Mouse (Mus musculus) kidney, adult 2 months (tissue): ENCODE data around the gene Grin3b. TPM values are rescaled to one million over a fixed set of nuclear protein-coding genes. Genes with fewer than 3 reads are reported as not detected.

ENCODE experiments used
- DNase-seq: peaks from one replicate; pipeline ENCODE4 v3.0.0; 2021
- H3K27ac ChIP-seq: fragments of 200-500 bp; 2 replicates; pipeline ENCODE4 v1.5.1; 2012; ENCODE audit warnings: low read depth, low read length, control low read depth, inconsistent platforms; ENCODE audit not compliant: insufficient read depth
- H3K27me3 ChIP-seq: fragments of 200-500 bp; replicated peaks from 2 replicates; pipeline ENCODE4 v1.6.1; 2012; ENCODE audit warnings: mild to moderate bottlenecking, moderate library complexity, low read length, inconsistent platforms; ENCODE audit not compliant: control insufficient read depth, insufficient read depth
- H3K36me3 ChIP-seq: fragments of 200-500 bp; 2 replicates; pipeline ENCODE4 v1.6.1; 2012; ENCODE audit warnings: mild to moderate bottlenecking, moderate library complexity, low read length, inconsistent platforms; ENCODE audit not compliant: control insufficient read depth, insufficient read depth
- H3K4me1 ChIP-seq: fragments of 200-500 bp; 2 replicates; pipeline ENCODE4 v1.6.1; 2011; ENCODE audit warnings: low read length; ENCODE audit not compliant: control insufficient read depth, insufficient read depth
- H3K4me3 ChIP-seq: fragments of 200-500 bp; 2 replicates; pipeline ENCODE4 v1.5.1; 2011; ENCODE audit warnings: mild to moderate bottlenecking, low read depth, low read length, control low read depth; ENCODE audit not compliant: insufficient read depth
- CTCF ChIP-seq: fragments of 200-500 bp; conservative IDR thresholded peaks from 2 replicates; pipeline ENCODE4 v1.5.1; 2011; ENCODE audit warnings: low read depth, mild to moderate bottlenecking, control low read depth, low read length, moderate library complexity, mixed read lengths; ENCODE audit not compliant: insufficient read depth, insufficient read length
- POLR2A ChIP-seq: fragments of 200-500 bp; IDR thresholded peaks from one replicate; pipeline ENCODE4 v1.6.1; 2011; ENCODE audit warnings: low read depth, low read length, control low read depth
- WGBS: fragments of 180-500 bp; shearing (Covaris S2); methylation state at CpG from one replicate; pipeline ENCODE4 v1.1.7; 2018; 5-methylcytosine and 5-hydroxymethylcytosine counted together
- polyA plus RNA-seq: library from polyadenylated mRNA; depleted of rRNA; stranded (reverse); fragments of >200 nt; gene quantifications from 2 replicates; pipeline ENCODE4 v1.2.3, GENCODE M21; 2012

Gene Grin3b
- polyA plus RNA-seq, 1 experiment: 1.6 TPM

DNA sequence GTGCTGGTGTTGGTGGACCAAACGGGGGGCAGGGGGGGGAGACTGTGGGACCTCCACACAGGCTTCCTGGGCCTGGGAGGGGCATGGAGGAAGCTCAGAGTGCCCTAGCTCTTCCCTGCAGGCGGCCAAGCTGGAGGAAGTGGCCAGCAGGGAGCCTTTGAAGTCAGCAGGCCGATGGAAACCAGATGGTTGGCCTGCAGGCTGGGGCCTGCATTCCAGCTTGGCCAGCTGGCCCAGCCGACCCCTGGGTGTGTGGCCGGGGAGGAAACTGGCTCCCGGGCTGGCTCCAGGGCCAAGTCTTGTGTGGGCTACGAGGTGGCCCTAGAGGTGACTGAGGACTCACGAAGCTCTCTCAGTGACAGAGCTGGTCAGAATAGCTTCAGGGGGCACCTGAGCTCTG is 37.8 kb upstream of the Grin3b start:
- 25% methylated on average over 8 of the region's 8 CpGs for WGBS
- Histone ChIP-seq H3K27me3 (no peaks in the 10 kb centered on the region), H3K4me1 (peaks cover 40% of the 10 kb centered on the region), H3K27ac (no peak overlapping the region), H3K36me3 (no peaks in the 10 kb centered on the region), H3K4me3 (no peak overlapping the region)
- peak; percentile 73 for DNase-seq
- TF ChIP-seq POLR2A (no peak), CTCF (no peak)

DNA sequence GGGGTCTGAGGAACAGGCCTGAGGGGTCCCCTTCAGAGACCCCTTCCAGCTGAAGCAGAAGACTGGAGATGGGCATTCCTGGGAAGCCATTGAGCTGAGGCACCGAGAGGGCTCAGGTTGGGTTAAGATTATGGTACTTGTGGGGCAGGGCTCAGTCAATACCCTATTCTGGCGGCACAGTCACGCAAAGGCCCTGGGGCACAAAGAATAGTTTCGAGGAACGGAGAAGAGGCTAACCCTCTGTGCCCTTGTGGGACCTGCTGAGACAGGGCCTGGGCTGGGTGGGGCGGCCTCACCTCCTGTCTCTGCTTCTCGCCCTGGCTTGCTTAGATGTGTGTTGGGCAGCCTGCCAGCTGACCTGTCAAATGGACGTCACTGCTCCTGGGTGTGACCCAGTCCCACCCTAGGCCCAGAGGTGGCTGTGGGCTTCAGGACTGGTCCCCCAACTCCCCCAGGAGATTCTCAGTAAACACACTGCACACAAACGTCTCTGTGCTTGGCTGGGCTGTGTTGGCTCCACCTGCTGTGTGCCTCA is 37.3 kb upstream of the Grin3b start:
- Histone ChIP-seq H3K4me1 (peaks cover 44% of the 10 kb centered on the region), H3K27ac (no peak overlapping the region), H3K27me3 (no peaks in the 10 kb centered on the region), H3K4me3 (no peak overlapping the region), H3K36me3 (no peaks in the 10 kb centered on the region)
- TF ChIP-seq POLR2A: no peak
- no peak for TF ChIP-seq CTCF
- peak; percentile 46 for DNase-seq
- WGBS: 51% methylated on average over 9 of the region's 9 CpGs

DNA sequence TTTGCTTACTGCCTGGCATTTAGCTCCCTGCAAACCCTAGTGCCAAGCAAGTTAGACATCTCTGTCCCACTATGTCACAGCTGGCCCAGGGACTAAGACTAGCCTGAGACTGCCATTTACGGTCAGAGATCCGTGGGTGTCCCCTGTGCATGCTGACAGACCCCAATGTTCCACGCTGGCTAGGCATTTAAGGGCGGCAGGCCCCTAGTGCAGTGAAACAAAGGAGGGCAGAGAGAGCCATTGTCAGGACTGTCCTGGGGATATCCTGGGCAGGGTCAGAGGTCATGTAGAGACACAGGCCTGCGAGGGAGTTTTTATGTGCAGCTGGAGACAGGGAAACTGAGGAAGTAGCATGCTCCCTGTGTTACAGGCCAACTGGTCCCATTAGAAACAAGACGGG is 36.7 kb upstream of the Grin3b start:
- H3K36me3 ChIP-seq: no peaks in the 10 kb centered on the region
- H3K27ac ChIP-seq: peak overlapping the region; percentile 18; the same call in 1 of the 2 replicates
- peaks cover 46% of the 10 kb centered on the region for H3K4me1 ChIP-seq
- no peak overlapping the region for H3K4me3 ChIP-seq
- WGBS: 47% methylated on average over 6 of the region's 6 CpGs
- no peak for DNase-seq
- no peaks in the 10 kb centered on the region for H3K27me3 ChIP-seq
- TF ChIP-seq POLR2A (no peak), CTCF (no peak)

DNA sequence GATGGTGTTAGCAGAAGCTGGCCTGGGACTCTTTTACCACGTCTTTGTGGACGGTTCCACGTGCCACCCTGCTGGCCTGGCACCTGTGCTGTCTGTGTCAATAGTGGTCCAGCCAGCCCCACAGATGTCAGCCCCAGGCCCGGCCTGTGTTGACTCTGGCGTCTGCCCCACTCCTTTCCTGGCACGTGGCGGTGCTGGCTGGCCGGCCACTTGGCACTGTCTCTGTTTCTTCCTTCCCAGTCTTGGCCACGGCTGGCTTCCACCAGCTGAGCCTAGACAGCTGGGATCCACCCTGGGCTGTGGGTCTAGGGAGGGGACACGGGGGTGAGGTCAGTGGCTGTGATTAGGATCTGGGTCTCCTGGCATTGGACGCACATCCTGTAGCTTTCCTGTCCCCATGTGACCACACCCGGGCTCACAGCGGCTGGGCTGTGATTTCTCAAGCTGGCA is 36.2 kb upstream of the Grin3b start:
- peak overlapping the region; percentile 18; the same call in 1 of the 2 replicates for H3K27ac ChIP-seq
- 14% methylated on average over 13 of the region's 13 CpGs for WGBS
- DNase-seq: peak; percentile 96
- H3K4me3 ChIP-seq: no peak overlapping the region
- TF ChIP-seq CTCF (no peak), POLR2A (no peak)
- no peaks in the 10 kb centered on the region for H3K27me3 ChIP-seq
- H3K4me1 ChIP-seq: peaks cover 51% of the 10 kb centered on the region
- H3K36me3 ChIP-seq: no peaks in the 10 kb centered on the region

DNA sequence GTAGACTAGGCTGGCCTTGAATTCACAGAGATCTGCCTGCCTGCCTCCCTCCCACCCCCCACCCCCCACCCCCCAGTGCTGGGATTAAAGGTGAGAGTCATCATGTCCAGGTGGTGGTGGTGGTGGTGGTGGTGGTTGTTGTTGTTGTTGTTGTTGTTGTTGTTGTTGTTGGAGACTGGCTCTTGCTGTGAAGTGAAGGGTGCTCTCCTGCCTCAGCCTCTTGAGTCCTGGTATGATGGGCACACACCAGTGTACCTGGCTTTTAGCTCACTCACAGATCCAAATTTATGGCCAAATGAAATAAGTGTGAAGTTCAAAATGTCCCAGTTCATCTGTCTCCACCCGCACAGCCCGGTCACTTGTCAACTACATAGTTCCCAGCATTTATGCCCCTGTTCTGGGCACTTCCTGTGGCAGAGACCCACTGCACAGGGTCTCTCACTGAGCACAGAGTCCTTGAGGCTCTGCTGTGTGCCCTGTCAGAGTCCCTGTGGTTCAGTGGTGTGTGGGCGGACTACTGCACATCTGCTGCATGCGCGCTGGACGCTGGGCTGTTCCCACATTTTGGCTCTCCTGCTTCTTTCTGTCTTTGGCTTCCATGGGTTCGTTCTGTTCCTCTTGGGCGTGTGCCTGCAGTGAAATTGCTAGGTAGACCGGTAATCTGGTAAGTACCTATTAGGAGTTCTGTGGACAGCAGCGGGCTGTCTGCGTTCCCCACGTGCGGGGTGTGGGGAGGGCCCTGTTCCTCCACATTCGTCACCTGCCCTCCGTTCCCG is 35.5 kb upstream of the Grin3b start:
- no peaks in the 10 kb centered on the region for H3K27me3 ChIP-seq
- WGBS: 81% methylated on average over 16 of the region's 16 CpGs
- DNase-seq: no peak

DNA sequence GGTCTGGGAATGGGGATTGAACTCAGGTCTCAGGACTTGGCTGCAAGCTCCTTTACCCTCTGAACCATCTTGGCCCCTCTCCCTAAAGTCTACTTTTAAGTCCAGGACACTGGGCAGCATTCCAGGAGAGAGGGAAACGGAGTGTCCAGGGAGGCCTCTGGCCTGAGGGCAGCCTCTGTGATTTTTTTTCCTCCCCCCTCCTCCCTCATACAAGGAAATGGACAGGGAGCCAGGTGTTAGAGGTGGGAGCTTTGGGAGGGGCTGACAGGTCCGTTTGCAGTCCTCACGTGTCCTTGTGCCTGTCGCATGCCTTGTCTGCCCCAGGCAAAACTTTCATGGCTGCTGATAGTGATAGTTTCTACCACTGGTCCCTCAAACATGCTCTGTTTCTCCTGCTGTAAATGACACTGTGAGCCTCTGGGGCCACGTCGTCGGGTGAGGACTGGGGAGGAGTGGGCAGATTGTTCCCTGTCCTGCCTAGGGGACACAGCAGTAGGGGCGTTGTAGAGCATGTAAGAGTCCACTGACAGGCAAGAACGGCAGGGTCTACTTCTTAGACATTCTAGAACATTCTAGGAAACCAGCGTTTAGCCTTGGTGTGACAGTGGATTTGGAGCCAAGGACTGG is 34.1 kb upstream of the Grin3b start:
- Histone ChIP-seq H3K27ac (peak overlapping the region; percentile 76), H3K4me3 (no peak overlapping the region)

More for the DNA sequence above, 35.5 kb upstream of the Grin3b start:
- Histone ChIP-seq H3K27ac (no peak overlapping the region), H3K4me1 (peaks cover 56% of the 10 kb centered on the region), H3K36me3 (no peaks in the 10 kb centered on the region), H3K4me3 (no peak overlapping the region)
- TF ChIP-seq POLR2A (no peak), CTCF (no peak)

DNA sequence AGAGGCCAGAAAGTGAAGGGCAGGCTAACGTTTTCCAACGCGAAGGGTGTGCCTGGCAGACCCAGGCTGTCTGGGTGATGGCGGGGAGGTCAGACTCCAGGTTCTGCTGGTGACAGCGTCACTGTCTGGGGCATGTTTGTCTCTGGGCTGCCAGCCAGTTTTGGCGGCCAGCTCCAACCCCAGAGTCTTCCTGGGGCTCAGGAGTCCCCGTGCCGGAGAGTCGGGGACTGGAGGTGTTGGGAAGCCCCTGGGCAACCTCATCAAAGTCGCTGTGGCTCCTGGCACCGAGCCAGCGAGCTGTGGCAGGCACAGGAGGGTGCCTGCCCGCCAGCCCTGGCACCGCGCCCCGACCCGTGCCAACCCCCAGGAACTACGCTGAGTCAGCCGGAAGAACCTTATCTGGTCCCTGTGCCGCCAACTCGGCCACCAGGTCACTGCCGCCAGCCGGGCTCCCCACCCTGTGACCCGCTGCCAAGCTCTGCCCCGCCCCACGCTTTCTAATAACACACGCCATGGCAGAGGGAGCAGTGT is 33.5 kb upstream of the Grin3b start:
- WGBS: 12% methylated on average over 27 of the region's 27 CpGs
- TF ChIP-seq POLR2A (no peak), CTCF (no peak)
- peak; percentile 89 for DNase-seq
- H3K27me3 ChIP-seq: no peaks in the 10 kb centered on the region
- H3K27ac ChIP-seq: peak overlapping the region; percentile 76
- H3K4me1 ChIP-seq: peaks cover 62% of the 10 kb centered on the region
- H3K4me3 ChIP-seq: no peak overlapping the region
- H3K36me3 ChIP-seq: no peaks in the 10 kb centered on the region

More for the DNA sequence above, 34.1 kb upstream of the Grin3b start:
- no peak for TF ChIP-seq CTCF
- no peak for TF ChIP-seq POLR2A
- H3K36me3 ChIP-seq: no peaks in the 10 kb centered on the region
- WGBS: 8% methylated on average over 10 of the region's 10 CpGs
- H3K4me1 ChIP-seq: peaks cover 62% of the 10 kb centered on the region
- no peaks in the 10 kb centered on the region for H3K27me3 ChIP-seq
- DNase-seq: peak; percentile 91
